Mouse (Mus musculus) CD4-positive, CD25-positive, alpha-beta regulatory T cell (primary cell): ENCODE measurements around the gene Vasp. TPM values are rescaled to one million over a fixed set of nuclear protein-coding genes. Genes with fewer than 3 reads are reported as not detected.

Source experiments
- polyA plus RNA-seq: library from polyadenylated mRNA; unstranded; fragments of 100-300 nt; shearing (Covaris generic); gene quantifications from one replicate; pipeline ENCODE4 v1.2.1, GENCODE M21; 2017

Gene Vasp
- 303 TPM for polyA plus RNA-seq

GRCm38 (mm10) chr7:19271238-19272172 lies at the start of gene Vasp:
TSS of gene Vasp (minus strand) at chr7:19271817.

DNA sequence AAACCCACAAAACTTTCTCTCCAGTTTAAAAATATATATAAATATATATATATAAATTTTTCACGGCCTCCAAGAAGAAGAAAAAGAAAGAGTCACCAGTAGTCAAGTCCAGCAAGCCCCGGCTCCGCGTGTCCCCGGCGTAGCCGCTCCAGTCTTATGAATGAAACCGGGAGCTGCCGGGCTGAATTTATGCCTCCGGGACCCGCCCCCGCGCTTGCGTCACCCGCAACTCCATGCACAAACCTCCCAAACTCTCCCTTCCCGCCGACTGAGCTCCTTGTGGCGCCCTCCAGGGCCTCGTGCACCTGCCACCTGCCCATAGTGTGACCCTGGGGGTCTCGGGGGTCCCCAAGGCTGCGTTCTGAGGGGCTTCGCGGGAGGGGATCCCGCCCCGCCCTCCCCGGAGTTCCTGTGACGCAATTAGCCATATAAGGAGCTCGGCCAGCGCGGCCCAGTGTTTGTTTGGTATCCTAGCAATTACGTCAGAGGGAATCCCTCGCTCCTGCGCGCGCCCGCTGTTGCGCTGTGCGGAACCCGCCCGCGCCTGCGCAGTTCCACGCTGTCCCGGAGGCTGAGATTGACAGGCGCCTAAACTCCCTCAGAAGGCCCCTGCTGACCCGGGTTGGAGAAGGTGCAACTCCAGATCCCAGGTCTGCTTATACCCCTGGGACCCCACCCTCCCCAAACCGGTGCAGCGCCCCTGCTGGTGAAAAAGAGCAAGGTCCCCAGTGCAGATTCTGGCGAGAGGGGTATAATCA lies 38.4 kb upstream of the Vasp start, which contains the start of gene Fosb:
Gene Fosb, minus strand, starts transcription at position 168 of the 758 bp plus-strand sequence.

GRCm38 (mm10) chr7:19282385-19282784 lies 10.8 kb upstream of the Vasp start, which contains the start of gene Rtn2:
TSS of gene Rtn2 (plus strand) at chr7:19282624.

GRCm38 (mm10) chr7:19279581-19280114 lies 8.0 kb upstream of the Vasp start, which contains the start of gene Ppm1n:
TSS of gene Ppm1n (minus strand) at chr7:19280064.

DNA sequence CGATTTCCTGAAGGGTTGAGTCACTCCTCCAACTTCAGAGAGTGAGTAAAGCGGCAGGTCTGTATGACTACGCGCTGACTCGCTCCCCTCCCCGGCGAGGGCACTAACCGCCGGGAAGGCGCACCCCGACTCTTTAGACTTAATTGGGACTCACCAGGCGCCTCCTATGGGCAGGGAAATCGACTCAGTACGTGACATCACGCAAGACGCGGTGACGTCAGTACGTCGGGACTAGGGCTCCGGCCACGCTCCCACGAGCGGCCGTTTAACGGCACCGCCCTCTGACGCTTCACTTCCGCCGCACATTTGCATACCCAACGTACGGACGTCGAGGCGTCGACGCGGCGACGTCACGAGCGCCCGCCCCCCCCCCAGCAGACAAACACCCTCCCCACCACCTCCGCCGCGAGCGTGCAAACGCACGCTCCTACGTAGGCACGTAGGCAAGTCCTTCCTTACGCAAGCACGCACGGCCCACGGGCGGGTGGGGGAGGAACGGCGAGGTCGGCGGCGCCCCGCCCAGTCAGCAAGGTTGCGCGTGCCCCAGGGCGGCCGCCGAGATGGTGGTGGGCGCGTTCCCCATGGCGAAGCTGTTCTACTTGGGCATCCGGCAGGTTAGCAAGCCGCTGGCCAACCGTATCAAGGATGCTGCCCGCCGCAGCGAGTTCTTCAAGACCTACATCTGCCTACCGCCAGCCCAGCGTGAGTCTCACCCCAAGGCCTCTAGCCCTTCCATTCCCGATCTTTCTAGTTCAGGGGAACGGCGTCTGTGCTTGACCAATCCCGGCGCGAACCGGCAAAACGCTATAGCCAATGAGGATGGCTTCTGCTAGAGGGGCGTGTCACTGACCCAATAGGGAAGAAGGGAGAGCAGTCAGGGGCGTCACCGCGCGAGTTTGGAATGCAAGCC lies 43.5 kb downstream of the Vasp start, which contains the start of gene Opa3:
Gene Opa3, plus strand, starts transcription at position 452 of the 910 bp plus-strand sequence.

DNA sequence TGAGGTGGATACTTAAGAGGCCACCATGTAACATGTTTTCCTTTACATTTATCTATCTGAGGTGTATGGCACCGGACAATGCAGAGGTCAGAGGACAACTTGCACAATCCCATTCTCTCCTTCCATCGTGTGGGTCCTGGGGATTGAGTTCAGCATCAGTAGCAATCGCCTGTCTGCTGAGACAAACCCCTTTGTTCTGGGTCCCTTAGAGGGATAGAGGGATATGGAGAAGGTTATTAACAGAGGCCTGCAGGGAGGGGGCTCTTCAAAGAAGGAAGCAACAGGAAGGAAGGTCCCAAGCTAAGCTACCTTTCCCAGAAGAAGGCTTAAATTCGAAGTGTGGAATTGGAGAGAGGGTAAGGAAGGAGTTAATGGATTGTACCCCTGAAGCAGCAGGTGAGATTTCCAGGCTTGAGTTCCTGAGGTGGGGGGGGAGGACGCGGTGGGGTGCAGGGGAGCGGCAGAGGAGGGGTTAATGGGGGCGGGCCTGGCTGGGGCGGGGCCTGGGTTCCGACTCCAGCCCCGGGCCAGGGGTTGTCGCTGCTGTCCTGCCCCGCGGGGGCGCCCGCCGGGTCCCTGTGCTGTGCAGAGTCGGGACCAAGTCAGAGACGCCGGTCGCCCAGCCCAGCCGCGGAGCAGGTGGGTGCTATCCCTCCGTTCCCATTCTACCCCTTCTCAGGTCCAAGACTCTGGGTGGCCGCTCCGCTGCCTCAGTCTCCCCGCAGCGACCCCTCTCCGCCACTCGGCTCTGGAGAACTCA lies 59.4 kb downstream of the Vasp start, which contains the start of gene Gpr4:
Gene Gpr4, plus strand, starts transcription at position 543 of the 760 bp plus-strand sequence.

Other genes starting within 250 kb of the Vasp start
- not detected for gene Foxa3, start 248.3 kb downstream of the Vasp start, polyA plus RNA-seq
- gene Sympk, start 247.4 kb downstream of the Vasp start, polyA plus RNA-seq, result 26.0 TPM
- gene Rsph6a, start 217.1 kb downstream of the Vasp start, polyA plus RNA-seq, result not detected
- 0.07 TPM for gene Dmwd, start 195.6 kb downstream of the Vasp start, polyA plus RNA-seq
- 0.48 TPM for gene Dmpk, start 188.0 kb downstream of the Vasp start, polyA plus RNA-seq
- 0.31 TPM for gene Six5, start 177.2 kb downstream of the Vasp start, polyA plus RNA-seq
- 0.31 TPM for gene Gm4969, start 153.4 kb downstream of the Vasp start, polyA plus RNA-seq
- 24.0 TPM for gene Fbxo46, start 152.0 kb downstream of the Vasp start, polyA plus RNA-seq
- gene Qpctl, start 122.5 kb downstream of the Vasp start, polyA plus RNA-seq, result 13.9 TPM
- 39.9 TPM for gene Snrpd2, start 122.1 kb downstream of the Vasp start, polyA plus RNA-seq
- 0.10 TPM for gene Gipr, start 105.7 kb downstream of the Vasp start, polyA plus RNA-seq
- 24.7 TPM for gene Eml2, start 95.4 kb downstream of the Vasp start, polyA plus RNA-seq
- gene Gpr4, start 59.3 kb downstream of the Vasp start, polyA plus RNA-seq, result 0.20 TPM
- 22.4 TPM for gene Opa3, start 43.5 kb downstream of the Vasp start, polyA plus RNA-seq
- 2.4 TPM for gene Ppm1n, start 8.2 kb upstream of the Vasp start, polyA plus RNA-seq
- 0.34 TPM for gene Rtn2, start 10.8 kb upstream of the Vasp start, polyA plus RNA-seq
- gene Fosb, start 38.2 kb upstream of the Vasp start, polyA plus RNA-seq, result 0.72 TPM
- 77.0 TPM for gene Ercc1, start 73.0 kb upstream of the Vasp start, polyA plus RNA-seq
- 14.5 TPM for gene Cd3eap, start 87.7 kb upstream of the Vasp start, polyA plus RNA-seq
- gene Ppp1r13l, start 87.9 kb upstream of the Vasp start, polyA plus RNA-seq, result 0.38 TPM
- gene Ercc2, start 110.2 kb upstream of the Vasp start, polyA plus RNA-seq, result 9.2 TPM
- gene Klc3, start 132.3 kb upstream of the Vasp start, polyA plus RNA-seq, result 27.0 TPM
- 0.19 TPM for gene Ckm, start 133.0 kb upstream of the Vasp start, polyA plus RNA-seq
- 9.0 TPM for gene Mark4, start 187.0 kb upstream of the Vasp start, polyA plus RNA-seq
- gene Exoc3l2, start 191.5 kb upstream of the Vasp start, polyA plus RNA-seq, result not detected
- 11.3 TPM for gene Bloc1s3, start 236.6 kb upstream of the Vasp start, polyA plus RNA-seq
- gene Trappc6a, start 236.6 kb upstream of the Vasp start, polyA plus RNA-seq, result 123 TPM
- not detected for gene Nkpd1, start 246.0 kb upstream of the Vasp start, polyA plus RNA-seq